Mouse (Mus musculus) C2C12 (cell line): ENCODE measurements around the gene Sprr4.

Experiments used
- CTCF ChIP-seq: IDR thresholded peaks from one replicate; pipeline ENCODE4 v1.5.1; 2011; ENCODE audit not compliant: control insufficient read depth, insufficient read depth, insufficient read length
- MAX ChIP-seq: IDR thresholded peaks from one replicate; pipeline ENCODE4 v1.6.1; 2011; ENCODE audit warnings: mild to moderate bottlenecking, control low read depth
- USF1 ChIP-seq: IDR thresholded peaks from one replicate; pipeline ENCODE4 v1.6.1; 2011; ENCODE audit warnings: low read depth, mild to moderate bottlenecking, control low read depth, moderate library complexity

DNA sequence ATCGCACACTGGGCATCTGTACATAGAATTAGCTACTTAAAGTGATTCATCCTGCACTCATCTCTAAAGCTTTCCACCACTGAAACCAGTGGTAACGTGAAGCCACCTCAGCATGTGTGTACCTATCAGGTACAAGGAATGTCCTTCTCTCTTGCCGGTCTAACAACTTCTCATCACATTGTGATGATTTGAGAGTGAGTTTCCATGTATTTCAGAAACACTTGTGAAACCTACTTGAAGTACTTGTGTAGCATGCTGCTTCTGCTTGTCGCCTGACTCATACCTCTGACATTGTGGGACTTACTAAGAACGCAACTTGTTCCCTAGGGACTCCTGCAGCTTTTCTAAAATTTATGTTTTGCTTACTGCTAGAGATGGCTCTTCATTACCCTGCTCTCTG lies 45.1 kb downstream of the Sprr4 start:
- TF ChIP-seq CTCF (no peak), MAX (no peak), USF1 (no peak)
